Mouse (Mus musculus): ENCODE data around the gene Vps26c. TPM values are rescaled to one million over a fixed set of nuclear protein-coding genes. Genes with fewer than 3 reads are reported as not detected.

Gene Vps26c
- total and polyA plus RNA-seq, 2 experiments from 2014 or later: 63.0 to 74.8 TPM

GRCm38 (mm10) chr16:94542898-94543297 lies 16.3 kb upstream of the Vps26c start:
- 91% methylated on average over 8 of the region's 8 CpGs for WGBS
- ATAC-seq (ENCODE audit: low FRiP score): no peak

GRCm38 (mm10) chr16:94540140-94540539 lies 13.5 kb upstream of the Vps26c start:
- TF ChIP-seq CTCF (IDR thresholded peaks at IDR 0.05): no peak
- Histone ChIP-seq H3K27ac (ENCODE audit: low read depth, low read length) (no peak overlapping the region), H3K9me3 (ENCODE audit: low read length) (no peaks in the 10 kb centered on the region), H3K4me3 (ENCODE audit: low read depth, low read length) (no peak overlapping the region), H3K4me1 (ENCODE audit: insufficient read depth, low read length) (no peaks in the 10 kb centered on the region), H3K36me3 (ENCODE audit: insufficient read depth, low read length) (no peaks in the 10 kb centered on the region), H3K27me3 (ENCODE audit: insufficient read depth, low read length) (no peaks in the 10 kb centered on the region), H3K4me2 (ENCODE audit: low read depth, low read length, poor library complexity, severe bottlenecking) (no peak overlapping the region), H3K9ac (replicated peaks; ENCODE audit: low read length, poor library complexity, severe bottlenecking) (no peak overlapping the region)
- DNase-seq (ENCODE audit: low spot score) (no peak), ATAC-seq (ENCODE audit: low FRiP score) (no peak)
- WGBS: 97% methylated on average over 9 of the region's 9 CpGs

More at GRCm38 (mm10) chr16:94542898-94543297, 16.3 kb upstream of the Vps26c start:
- H3K27ac ChIP-seq (ENCODE audit: low read depth, low read length): no peak overlapping the region
- H3K4me2 ChIP-seq (ENCODE audit: low read depth, low read length, poor library complexity, severe bottlenecking): no peak overlapping the region
- no peaks in the 10 kb centered on the region for H3K9me3 ChIP-seq (ENCODE audit: low read length)
- no peaks in the 10 kb centered on the region for H3K27me3 ChIP-seq (ENCODE audit: insufficient read depth, low read length)
- TF ChIP-seq CTCF (IDR thresholded peaks at IDR 0.05): no peak
- no peaks in the 10 kb centered on the region for H3K4me1 ChIP-seq (ENCODE audit: insufficient read depth, low read length)
- H3K9ac ChIP-seq (replicated peaks; ENCODE audit: low read length, poor library complexity, severe bottlenecking): no peak overlapping the region
- no peak overlapping the region for H3K4me3 ChIP-seq (ENCODE audit: low read depth, low read length)
- DNase-seq (ENCODE audit: low spot score): no peak
- H3K36me3 ChIP-seq (ENCODE audit: insufficient read depth, low read length): no peaks in the 10 kb centered on the region

- WGBS: 73% methylated on average over 9 of the region's 9 CpGs
- DNase-seq (ENCODE audit: low spot score) (no peak), ATAC-seq (ENCODE audit: low FRiP score) (no peak)
- H3K4me1 ChIP-seq (ENCODE audit: insufficient read depth, low read length): no peaks in the 10 kb centered on the region
- H3K27me3 ChIP-seq (ENCODE audit: insufficient read depth, low read length): no peaks in the 10 kb centered on the region
- H3K27ac ChIP-seq (ENCODE audit: low read depth, low read length): no peak overlapping the region
- H3K9me3 ChIP-seq (ENCODE audit: low read length): no peaks in the 10 kb centered on the region
- H3K4me2 ChIP-seq (ENCODE audit: low read depth, low read length, poor library complexity, severe bottlenecking): no peak overlapping the region
- H3K36me3 ChIP-seq (ENCODE audit: insufficient read depth, low read length): no peaks in the 10 kb centered on the region
- no peak for TF ChIP-seq CTCF (IDR thresholded peaks at IDR 0.05)
- H3K9ac ChIP-seq (replicated peaks; ENCODE audit: low read length, poor library complexity, severe bottlenecking): no peak overlapping the region
- H3K4me3 ChIP-seq (ENCODE audit: low read depth, low read length): no peak overlapping the region
Observed at GRCm38 (mm10) chr16:94537159-94537527, 10.5 kb upstream of the Vps26c start.

GRCm38 (mm10) chr16:94536417-94537158 lies 10.0 kb upstream of the Vps26c start:
- Histone ChIP-seq H3K27ac (ENCODE audit: low read depth, low read length) (no peak overlapping the region), H3K4me3 (ENCODE audit: low read depth, low read length) (no peak overlapping the region), H3K36me3 (ENCODE audit: insufficient read depth, low read length) (no peaks in the 10 kb centered on the region), H3K4me2 (ENCODE audit: low read depth, low read length, poor library complexity, severe bottlenecking) (no peak overlapping the region), H3K9me3 (ENCODE audit: low read length) (no peaks in the 10 kb centered on the region), H3K9ac (replicated peaks; ENCODE audit: low read length, poor library complexity, severe bottlenecking) (no peak overlapping the region), H3K4me1 (ENCODE audit: insufficient read depth, low read length) (no peaks in the 10 kb centered on the region), H3K27me3 (ENCODE audit: insufficient read depth, low read length) (no peaks in the 10 kb centered on the region)
- DNase-seq (ENCODE audit: low spot score): no peak
- TF ChIP-seq CTCF (IDR thresholded peaks at IDR 0.05): no peak
- no peak for ATAC-seq (ENCODE audit: low FRiP score)
- 84% methylated on average over 7 of the region's 7 CpGs for WGBS

DNA sequence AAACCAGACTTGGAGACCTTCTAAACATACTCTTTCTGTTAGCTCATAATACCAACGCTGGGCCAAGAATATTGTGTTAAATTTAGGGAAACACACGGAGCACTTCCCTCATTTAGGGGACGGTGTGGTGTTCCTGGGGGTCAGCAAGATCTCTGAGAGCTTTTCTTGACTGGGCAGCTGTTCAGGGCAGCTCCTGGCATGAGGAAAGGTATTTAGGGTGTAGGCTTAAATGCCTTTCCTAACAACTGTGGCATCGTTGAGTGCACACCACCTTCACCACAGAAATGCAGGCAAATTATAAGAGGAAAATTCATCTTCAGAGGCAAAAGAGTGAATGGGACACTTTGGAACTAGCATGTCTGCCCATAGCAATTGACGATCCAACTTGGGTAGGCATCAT lies 9.1 kb upstream of the Vps26c start:
- H3K9ac ChIP-seq (replicated peaks; ENCODE audit: low read length, poor library complexity, severe bottlenecking): no peak overlapping the region
- H3K4me1 ChIP-seq (ENCODE audit: insufficient read depth, low read length): no peaks in the 10 kb centered on the region
- WGBS: 92% methylated on average over 5 of the region's 5 CpGs
- no peaks in the 10 kb centered on the region for H3K36me3 ChIP-seq (ENCODE audit: insufficient read depth, low read length)
- H3K4me3 ChIP-seq (ENCODE audit: low read depth, low read length): no peak overlapping the region
- ATAC-seq (ENCODE audit: low FRiP score) (no peak), DNase-seq (ENCODE audit: low spot score) (no peak)
- H3K27me3 ChIP-seq (ENCODE audit: insufficient read depth, low read length): no peaks in the 10 kb centered on the region
- no peaks in the 10 kb centered on the region for H3K9me3 ChIP-seq (ENCODE audit: low read length)
- H3K27ac ChIP-seq (ENCODE audit: low read depth, low read length): no peak overlapping the region
- no peak overlapping the region for H3K4me2 ChIP-seq (ENCODE audit: low read depth, low read length, poor library complexity, severe bottlenecking)
- no peak for TF ChIP-seq CTCF (IDR thresholded peaks at IDR 0.05)

DNA sequence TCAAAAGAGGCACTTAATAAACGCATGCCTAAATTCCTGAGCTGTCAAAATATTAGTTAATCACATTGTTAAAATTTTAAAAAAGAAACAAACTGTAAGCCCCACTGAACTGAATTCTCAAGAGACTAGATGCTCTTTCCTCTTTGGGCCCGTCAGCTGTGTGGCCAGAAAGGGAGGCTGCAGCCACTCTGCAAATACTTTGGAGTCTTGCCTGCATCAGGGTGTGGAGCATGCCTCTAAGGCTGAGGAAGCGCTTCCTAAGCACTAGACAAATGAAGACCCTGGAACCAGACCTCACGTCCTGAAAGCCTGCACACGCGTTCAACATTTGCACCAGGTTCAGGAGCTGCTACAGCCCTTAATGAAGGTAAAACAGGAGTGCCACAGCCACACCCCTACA lies 7.0 kb upstream of the Vps26c start:
- no peaks in the 10 kb centered on the region for H3K27me3 ChIP-seq (ENCODE audit: insufficient read depth, low read length)
- no peak for TF ChIP-seq CTCF (IDR thresholded peaks at IDR 0.05)
- ATAC-seq (ENCODE audit: low FRiP score): no peak
- H3K4me3 ChIP-seq (ENCODE audit: low read depth, low read length): no peak overlapping the region
- no peaks in the 10 kb centered on the region for H3K9me3 ChIP-seq (ENCODE audit: low read length)
- 81% methylated on average over 6 of the region's 6 CpGs for WGBS
- H3K4me1 ChIP-seq (ENCODE audit: insufficient read depth, low read length): no peaks in the 10 kb centered on the region
- no peak overlapping the region for H3K4me2 ChIP-seq (ENCODE audit: low read depth, low read length, poor library complexity, severe bottlenecking)
- no peak overlapping the region for H3K27ac ChIP-seq (ENCODE audit: low read depth, low read length)
- DNase-seq (ENCODE audit: low spot score): no peak
- H3K9ac ChIP-seq (replicated peaks; ENCODE audit: low read length, poor library complexity, severe bottlenecking): no peak overlapping the region
- H3K36me3 ChIP-seq (ENCODE audit: insufficient read depth, low read length): no peaks in the 10 kb centered on the region
